Mouse (Mus musculus) gastrocnemius, postnatal 14 days (tissue): ENCODE data around the gene Noxo1. TPM values are rescaled to one million over a fixed set of nuclear protein-coding genes. Genes with fewer than 3 reads are reported as not detected.
A peak's percentile ranks its signal among the peaks of the same experiment; 100 is the strongest.
"Not testable (repeated sequence)": the region's sequence is repeated elsewhere in the genome, so short reads cannot be mapped to it uniquely, and the experiment has no call there.

Experiments
- DNase-seq: peaks from one replicate; pipeline ENCODE4 v3.0.0; 2021; ENCODE audit warnings: mixed read lengths
- intact Hi-C: fragments of 180-260 bp; cut with DNase I; formaldehyde crosslinking; loops from one replicate; pipeline ENCODE4 v1.15.1; 2025; ENCODE audit warnings: low total_unique reads
- total RNA-seq, 2 experiments: library from RNA; stranded (reverse); gene quantifications; 2 replicates each; pipeline ENCODE4 v1.2.3; 2021

The Noxo1 gene
- total RNA-seq, 2 experiments from 2014 or later, result 0.44 to 0.94 TPM

DNA sequence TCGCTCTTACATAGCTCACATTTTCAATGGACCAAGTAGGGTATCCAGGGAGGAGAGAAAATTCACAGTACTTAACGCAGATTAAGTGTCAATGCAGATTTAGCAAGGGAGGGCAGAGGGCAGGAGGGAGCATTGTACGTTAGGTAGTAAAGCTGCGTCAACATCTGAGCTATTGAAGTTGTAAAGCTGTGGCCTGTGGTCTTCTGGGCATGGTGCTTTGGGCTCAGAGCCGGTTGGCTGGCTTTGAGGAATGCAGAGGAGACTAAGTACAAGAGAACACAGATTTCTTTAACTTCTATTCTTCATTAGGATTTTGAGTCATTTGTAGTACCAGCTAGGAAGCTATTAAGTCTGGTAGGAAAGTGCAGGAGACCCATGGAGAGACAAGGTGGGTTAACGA lies 19.5 kb downstream of the Noxo1 start:
- DNase-seq, result no peak
- intact Hi-C loops, result no loop called here

DNA sequence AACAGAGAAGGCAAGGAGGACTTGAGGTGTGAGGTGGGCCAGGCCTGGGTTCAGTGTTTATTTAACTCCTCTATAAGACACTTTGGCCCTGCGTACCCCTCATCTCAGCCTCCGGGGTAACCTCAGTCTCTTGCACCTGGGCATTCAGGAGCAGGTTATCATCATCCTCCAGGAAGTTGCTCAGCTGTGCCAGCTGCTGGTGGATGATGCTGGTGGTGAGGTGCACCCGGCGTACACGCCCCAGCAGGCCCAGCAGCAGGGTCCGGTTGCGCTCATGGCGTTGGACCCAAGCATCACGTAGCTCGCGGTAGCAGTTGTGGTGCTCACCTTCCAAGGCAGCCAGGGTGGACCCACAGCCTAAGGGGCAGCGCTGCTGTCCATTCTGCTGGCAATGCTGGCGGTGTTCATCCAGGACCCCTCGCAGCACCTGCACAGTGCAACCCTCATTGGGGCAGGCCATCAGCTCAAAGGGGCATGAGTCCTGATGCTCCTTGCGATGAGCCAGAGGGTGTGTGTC lies 20.2 kb downstream of the Noxo1 start:
- intact Hi-C loops, result no loop called here
- peak; percentile 3 for DNase-seq

DNA sequence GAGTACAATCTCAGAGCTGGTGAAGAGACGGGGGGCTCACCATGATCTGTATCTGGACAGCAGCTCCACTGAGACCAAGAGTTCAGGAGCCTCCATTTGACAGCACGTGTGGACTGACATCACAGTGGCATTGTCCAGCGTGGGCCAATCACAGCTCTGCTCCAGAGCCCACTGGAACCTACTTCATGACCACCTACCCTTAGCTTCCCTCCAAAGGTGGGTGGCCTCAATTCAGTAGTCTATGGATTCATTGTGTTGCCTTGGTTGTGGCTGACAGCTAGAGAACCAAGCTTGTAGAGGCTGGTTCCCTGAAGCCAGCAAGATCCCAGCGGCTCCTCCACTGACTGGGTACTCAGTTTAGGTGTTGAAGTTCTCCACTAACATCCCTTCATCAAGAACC lies 21.9 kb downstream of the Noxo1 start, which contains the start of the genes Rnf151 and Rps2:
TSS of gene Rnf151 (minus strand) at position 121 of the 400 bp plus-strand sequence.
TSS of gene Rps2 (plus strand) at position 174 of the 400 bp plus-strand sequence.
- intact Hi-C loops, result no loop called here
- no peak for DNase-seq

DNA sequence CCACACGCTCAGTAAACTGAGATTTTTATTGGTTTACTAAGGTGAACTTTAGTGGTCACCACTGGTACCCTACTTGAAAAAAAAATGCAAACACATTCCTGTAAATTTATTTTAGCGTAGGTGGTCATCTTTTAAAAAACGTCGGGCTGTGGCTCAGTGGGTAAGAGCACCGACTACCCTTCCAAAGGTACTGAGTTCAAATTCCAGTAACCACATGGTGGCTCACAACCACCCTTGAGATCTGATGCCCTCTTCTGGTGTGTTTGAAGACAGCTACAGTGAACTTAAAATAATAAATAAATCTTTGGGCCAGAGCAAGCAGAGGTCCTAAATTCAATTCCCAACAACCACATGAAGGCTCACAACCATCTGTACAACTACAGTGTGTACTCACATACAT lies 22.9 kb downstream of the Noxo1 start:
- intact Hi-C loops, DNase-seq: not testable (repeated sequence)

DNA sequence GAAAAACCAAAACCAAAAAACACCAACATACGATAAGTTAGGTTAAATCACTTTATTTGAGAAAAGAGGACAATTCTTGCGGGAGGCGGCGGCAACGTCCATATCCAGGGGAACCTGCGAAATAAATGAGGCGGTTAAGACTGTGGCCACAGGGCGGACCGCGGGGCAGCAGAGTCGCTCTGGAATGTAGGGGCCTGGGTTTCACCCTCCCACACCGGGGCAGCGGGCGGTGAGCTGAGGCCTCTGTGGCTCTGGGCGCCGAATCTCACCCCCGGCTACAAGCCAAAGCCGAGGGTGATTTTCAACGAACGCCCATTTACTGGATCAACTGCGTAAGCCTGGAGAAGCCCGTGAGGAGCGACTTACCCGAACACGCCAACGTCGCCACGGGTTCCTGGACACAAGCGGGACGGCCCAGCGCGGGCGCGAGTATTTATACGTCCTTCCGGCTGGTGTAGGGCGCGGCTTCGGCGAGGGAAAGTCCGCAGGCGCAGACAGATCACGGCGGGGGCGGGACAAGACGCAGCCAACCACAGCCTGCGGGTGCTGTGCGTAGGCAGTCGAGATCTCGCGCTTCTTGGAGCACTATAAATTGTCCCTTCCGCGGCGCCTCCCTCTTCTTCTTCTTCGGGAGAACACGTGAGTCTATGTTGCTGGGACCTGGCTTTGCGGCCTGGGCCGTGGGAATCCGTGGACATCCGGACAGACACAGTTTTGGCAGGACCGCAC lies 23.6 kb downstream of the Noxo1 start:
- intact Hi-C loops, result no loop called here

DNA sequence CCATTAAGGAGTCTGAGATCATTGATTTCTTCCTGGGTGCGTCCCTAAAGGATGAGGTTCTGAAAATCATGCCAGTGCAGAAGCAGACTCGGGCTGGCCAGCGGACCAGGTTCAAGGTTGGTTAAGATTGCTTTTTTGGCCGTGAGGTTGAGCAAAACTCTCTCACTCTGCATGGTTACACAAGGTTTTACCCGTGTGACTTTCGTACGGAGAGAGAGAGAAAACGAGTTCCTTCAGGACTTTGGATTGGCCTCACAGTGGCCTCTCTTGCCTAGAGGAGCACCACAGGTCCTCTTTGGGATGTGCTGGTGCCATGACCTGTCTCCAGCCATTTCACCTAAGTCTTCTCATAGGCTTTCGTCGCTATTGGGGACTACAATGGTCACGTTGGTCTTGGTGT lies 24.6 kb downstream of the Noxo1 start:
- peak; percentile 3 for DNase-seq
- intact Hi-C loops, result not testable (repeated sequence)

More for the DNA sequence above, 23.6 kb downstream of the Noxo1 start:
- DNase-seq, result peak; percentile 99

DNA sequence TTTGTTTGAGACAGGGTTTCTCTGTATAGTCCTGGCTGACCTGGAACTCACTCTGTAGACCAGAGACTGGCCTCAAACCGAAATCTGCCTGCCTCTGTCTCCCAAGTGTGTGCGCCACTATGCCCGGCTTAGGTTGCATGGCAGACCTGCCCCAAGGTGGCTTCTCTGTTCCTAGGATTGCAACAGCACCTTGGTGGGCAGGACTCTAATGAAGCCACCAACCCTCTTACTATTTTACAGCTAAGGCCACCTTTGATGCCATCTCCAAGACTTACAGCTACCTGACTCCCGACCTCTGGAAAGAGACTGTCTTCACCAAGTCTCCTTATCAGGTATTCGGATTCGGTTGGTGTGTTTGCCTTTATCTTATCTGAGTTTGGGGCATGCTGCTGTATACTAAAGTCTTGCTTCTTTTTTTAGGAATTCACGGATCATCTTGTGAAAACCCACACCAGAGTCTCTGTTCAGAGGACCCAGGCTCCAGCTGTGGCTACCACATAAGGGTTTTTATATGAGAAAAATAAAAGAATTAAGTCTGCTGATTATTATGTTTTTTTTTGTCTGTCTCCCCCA lies 25.4 kb downstream of the Noxo1 start:
- DNase-seq, intact Hi-C loops: not testable (repeated sequence)

DNA sequence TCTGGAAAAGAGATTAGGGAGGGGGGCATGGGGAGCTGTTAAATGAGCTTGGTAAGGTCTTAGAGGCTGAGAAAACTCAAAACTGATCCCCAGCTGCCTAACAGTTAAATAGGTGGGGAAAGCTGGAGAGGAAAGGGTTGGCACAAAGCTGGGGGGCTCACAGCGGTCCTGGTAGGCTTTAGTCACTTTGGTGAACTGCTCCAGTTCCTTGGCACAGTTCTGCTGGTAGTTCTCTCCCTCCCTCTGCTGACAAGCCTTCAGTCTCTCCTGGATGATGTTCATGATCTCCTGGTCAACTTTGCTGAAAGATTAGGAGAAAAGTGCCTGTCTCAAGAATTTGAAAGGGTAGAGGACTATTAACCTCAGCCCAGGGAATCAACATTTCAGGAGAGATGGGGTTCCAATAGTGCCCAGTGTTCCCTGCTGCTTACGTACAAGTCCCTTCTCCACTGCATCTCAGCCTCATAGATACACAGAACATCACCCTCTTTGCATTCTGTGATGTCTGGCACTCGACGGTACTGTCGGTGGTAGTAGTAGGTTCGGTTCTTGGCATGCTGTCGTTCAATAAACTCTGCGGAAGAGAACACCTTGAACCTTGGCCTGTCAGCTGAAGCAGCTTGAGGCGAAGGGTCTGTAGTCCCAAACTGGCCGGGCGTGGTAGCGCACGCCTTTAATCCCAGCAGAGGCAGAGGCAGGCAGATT lies 26.3 kb downstream of the Noxo1 start:
- no peak for DNase-seq
- intact Hi-C loops, result no loop called here

DNA sequence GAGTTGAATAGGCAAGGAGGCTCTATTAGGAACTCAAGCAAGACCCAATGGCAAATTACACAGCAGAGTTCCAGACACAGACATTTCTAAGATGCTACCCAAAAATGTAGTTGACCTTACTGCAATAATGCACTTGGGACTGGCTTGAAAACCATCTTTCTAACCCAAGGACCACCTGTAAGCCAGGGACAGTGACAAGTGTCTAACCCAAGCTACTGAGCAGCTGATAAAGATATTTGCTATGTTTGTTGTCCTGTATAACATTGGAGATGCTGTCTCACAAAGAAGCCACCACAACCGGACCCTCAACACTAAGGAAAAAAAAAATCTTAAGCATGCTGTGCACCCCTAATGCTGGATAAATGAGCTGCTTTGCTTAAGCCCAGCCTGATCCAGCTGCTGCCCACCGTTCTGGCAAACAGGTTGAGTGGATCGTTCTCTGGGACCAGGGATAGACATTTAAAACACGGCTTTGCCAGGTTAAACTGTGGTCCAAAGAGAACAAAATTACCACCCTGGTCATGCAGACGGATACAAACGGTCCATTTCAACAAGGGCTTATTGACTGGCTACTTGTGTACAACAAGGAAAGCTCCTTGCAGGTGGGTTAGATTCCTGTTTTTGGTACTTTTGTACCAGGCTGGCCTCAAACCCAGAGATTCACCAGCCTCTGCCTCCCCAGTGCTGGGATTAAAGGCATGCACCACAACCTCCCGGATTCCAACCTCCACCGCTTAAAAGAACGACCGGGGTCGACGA lies 27.3 kb downstream of the Noxo1 start:
- no peak for DNase-seq
- intact Hi-C loops, result no loop called here

DNA sequence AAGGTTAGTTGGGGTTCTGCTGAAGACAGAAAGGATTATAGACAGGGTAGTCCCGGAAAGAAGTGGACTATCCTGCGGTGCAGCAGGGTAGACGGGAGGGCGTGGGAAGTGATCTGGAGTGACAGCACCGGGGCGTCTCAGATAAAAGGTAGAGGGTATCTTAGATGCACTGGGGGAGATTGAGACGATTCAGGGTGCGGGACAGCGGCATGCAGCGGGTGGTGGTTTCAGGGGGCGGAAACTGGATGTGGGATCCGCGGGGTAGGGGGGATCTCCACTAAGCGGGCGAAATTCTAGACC lies 27.8 kb downstream of the Noxo1 start:
- intact Hi-C loops, result no loop called here
- DNase-seq, result no peak

DNA sequence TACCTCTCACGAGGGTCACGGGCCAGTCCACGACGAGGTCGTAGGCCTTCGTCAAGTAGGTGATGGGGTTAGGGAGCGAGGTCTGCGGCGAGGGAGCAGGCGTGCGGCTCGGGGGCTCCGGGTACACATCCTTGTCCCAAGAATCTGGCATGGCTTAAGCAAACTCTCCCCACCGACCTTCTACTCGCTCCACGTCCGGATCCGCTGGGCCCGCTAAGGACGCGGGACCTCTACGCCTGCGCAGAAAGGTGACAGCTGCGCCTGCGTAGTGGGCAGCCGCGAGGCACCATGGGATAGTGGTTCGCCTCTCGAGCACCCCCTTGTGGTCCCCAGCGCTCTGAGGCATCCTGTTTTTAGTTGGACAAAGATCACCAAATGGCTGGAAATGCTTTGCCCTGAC lies 28.1 kb downstream of the Noxo1 start, which contains the start of gene Ndufb10:
TSS of gene Ndufb10 (minus strand) at position 295 of the 400 bp plus-strand sequence.
- peak; percentile 96 for DNase-seq

DNA sequence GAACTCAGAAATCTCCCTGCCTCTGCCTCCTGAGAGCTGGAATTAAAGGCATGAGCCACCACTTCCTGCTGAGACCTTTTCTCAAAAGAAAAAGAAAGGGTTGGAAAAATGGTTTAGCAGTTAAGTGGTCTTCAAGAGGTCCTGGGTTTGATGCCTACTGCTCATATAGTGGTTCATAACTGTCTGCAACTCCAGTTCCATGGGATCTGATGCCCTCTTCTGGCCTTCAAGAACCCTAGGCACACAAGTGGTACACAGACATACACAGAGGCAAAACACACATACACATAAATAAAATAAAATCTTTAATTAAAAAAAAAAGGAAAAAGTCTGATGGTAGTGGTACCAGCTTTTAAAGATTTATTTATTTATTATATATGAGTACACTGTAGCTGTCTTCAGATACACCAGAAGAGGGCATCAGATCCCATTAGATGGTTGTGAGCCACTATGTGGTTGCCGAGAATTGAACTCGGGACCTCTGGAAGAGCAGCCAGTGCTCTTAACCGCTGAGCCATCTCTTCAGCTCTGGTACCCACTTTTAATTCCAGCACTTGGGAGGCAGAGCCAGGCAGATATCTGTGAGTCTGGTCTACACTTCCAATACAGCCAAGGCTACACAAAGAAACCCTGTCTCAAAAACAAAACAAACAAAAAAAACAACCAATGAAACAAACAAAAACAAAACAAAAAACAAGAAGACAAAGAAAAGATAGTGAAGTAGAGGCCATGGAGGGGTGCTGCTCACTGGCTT lies 29.8 kb downstream of the Noxo1 start:
- DNase-seq, result no peak
- intact Hi-C loops, result no loop called here

More for the DNA sequence above, 28.1 kb downstream of the Noxo1 start, which contains the start of gene Ndufb10:
- intact Hi-C loops, result no loop called here

DNA sequence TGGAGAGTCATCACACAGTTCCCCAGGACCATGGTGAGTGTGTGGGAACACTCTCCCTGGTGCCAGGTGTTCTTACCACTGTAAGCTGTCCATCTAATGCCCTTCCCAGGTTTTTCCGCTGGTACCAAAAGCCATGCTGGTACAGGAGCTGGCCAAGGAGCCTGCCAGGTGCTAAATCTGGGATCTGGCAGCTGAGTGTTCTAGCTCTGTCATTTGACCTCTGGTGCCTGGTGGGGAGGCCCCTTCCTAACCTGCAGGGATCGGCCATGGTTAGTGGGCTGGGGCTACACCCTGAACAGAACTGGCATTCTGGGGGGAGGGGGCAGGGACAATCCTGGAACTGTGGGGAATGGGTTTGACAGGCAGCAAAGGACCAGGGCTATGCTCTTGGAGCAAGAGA lies 31.6 kb downstream of the Noxo1 start, which contains the start of gene Rpl3l:
TSS of gene Rpl3l (plus strand) at position 203 of the 400 bp plus-strand sequence.
- peak; percentile 66 for DNase-seq
- intact Hi-C loops, result no loop called here

DNA sequence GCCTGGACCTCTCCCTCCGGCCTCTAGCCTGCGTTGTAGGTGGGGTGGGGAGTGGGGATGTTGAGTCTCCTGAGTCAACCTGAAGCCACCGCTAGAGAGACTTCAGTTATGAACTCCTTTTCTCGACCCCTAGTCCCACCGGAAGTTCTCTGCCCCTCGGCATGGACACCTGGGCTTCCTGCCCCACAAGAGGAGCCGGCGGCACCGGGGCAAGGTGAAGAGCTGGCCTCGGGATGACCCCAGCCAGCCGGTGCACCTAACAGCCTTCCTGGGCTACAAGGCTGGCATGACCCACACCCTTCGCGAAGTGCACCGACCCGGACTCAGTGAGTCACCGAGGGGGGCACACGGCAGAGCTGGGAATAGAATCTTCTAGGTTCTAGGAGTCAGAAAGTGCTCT lies 32.1 kb downstream of the Noxo1 start:
- intact Hi-C loops, result no loop called here
- DNase-seq, result no peak

DNA sequence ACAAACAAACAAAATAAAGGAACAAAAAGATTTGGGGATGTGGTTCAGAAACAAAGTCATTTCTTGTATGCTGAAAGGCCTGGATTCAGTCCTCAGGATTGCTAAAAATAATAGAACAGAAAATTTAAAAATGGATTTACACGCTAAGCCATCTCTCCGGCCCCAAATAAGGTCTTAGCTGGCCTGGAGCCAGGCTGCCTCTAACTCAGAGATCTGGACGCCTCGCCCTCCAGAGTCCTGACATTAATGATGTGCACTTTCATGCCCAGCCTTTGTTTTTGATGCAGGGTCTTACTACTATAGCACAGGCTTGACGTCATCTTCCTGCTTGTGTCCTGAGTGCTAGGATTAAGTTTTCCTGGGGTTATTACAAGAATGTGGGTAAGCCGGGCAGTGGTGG lies 33.0 kb downstream of the Noxo1 start:
- intact Hi-C loops, result no loop called here
- no peak for DNase-seq

DNA sequence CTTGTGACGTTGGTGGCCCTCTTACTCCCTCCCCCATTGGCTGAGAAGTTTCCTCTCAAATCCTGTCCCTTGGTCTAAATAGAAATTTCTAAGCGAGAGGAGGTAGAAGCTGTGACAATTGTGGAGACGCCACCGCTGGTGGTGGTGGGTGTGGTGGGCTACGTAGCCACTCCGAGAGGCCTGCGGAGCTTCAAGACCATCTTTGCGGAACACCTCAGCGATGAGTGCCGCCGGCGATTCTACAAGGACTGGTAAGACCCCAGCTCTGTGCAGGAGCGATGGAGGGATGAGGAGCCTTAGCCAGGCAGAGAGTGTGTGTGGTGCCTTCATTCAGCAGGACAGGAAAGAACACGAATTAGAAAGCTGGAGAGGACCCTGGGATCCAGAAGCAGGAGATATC lies 34.8 kb downstream of the Noxo1 start:
- intact Hi-C loops, result no loop called here
- no peak for DNase-seq

DNA sequence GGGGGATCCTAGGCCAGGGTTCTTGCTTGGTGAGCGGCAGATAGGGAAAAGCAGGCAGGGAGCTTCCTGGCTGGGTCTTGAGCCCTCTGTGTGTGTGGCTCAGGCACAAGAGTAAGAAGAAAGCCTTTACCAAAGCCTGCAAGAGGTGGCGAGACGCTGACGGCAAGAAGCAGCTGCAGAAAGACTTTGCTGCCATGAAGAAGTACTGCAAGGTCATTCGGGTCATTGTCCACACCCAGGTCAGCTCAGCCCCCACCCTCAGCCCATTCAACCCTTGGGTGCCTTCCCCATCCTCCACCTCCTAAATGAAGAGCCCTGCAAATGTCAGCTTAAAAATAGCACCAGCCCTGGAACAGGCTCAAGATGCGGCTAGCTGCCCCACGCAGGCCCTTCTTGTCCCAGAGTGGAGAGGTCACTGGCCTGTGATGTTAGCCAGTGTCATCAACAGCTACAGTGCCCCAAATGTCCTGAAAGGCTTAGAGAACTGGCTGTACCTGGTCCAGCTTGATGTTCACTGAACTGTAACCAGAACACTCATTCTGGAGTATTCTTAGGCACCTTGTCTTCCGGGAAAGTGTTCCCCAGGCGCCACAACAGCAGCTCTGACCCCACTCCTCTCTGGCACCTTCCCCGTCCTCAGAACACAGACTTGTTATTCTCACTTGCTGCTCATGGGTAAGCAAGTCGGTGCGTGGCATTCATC lies 36.4 kb downstream of the Noxo1 start:
- intact Hi-C loops, result no loop called here
- DNase-seq, result peak; percentile 74

DNA sequence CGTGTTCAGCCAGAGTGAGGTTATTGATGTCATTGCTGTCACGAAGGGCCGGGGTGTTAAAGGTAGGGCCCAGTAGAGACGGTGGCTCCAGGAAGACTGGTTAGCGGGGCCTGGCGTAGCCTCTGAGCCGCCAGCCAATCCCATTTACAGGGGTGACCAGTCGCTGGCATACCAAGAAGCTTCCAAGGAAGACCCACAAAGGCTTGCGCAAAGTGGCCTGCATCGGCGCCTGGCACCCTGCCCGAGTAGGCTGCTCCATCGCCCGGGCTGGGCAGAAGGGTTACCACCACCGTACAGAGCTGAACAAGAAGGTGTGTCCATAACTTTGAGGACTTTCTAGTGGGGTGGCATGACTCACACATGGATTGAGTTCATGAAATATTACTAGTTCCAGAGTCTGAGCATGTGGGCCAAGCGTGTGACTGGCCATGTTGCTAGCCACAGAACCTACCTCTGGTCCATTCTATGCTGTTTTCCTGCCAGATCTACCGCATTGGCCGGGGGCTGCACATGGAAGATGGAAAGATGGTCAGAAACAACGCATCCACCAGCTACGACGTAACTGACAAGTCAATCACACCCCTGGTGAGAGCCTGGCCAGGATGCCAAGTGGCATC lies 37.5 kb downstream of the Noxo1 start:
- DNase-seq, result no peak
- intact Hi-C loops, result no loop called here
